Mouse (Mus musculus): ENCODE measurements around the gene Slc22a15. TPM values are rescaled to one million over a fixed set of nuclear protein-coding genes. Genes with fewer than 3 reads are reported as not detected.

Slc22a15 gene
- polyA plus RNA-seq (2016; fragmentation: Nextera tagmentation; extraction: Ambion mirVana): 8.9 and 10.4 TPM in 2 replicates

DNA sequence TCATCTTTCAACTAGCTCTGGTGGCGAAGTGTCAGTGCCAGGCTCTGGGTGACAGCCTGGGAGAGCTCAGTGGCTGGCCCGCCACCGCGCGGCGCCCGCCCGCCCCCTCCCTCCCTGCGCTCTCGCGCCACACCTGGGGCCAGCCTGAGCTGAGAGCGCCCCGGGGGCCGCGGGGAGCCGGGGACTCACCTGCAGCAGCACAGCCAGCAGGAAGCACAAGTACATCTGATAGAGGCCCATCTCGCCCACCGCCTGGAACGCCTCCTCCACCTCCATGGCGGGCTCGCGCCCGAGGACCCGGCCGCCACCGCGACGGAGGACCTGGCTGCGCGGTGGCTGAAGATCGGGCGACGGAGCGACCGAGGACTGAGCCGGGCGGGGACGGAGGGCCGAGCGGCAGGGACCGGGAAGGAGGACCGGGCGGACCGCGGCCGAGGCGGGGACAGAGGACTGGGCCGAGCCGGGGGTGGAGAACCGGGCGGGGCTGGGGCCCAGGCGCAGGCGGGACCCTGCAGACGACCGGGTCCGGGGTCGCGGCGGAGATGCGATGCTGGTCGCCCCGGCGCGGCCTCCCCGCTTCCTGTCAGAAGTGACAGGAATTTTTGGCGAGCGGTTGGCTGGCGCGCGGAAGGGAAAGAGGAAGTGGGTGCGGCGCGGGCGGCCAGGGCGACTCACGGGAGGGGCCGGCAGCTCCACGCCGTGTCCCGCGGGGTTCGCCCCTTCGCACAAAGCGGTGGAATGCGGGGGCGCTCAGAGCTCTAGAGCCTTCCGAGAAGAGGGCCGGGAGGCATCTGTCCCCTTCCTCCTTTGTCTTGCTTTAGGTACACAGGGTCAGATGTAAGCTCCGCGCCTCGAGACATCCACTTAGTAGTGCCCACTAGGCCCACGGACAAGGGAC is at the start of gene Slc22a15:
TSS of gene Slc22a15 (minus strand) at position 611 of the 898 bp plus-strand sequence.
- H3K4me3 ChIP-seq: peak within 1 kb of the TSS; percentile 82
- H3K9ac ChIP-seq: peak within 1 kb of the TSS; percentile 96
- no peaks in the 10 kb centered on the region for H3K9me3 ChIP-seq
- peaks cover 25% of the 10 kb centered on the region for H3K4me1 ChIP-seq
- 1% methylated on average over 91 of the region's 92 CpGs for WGBS
- peak; percentile 89 for ATAC-seq (ENCODE audit: low FRiP score, low read depth)
- H3K27ac ChIP-seq: peak within 1 kb of the TSS; percentile 90
- no peaks in the 10 kb centered on the region for H3K27me3 ChIP-seq (replicated peaks)
- peak within 1 kb of the TSS; percentile 81 for H3K4me2 ChIP-seq (replicated peaks)
- no peaks in the 10 kb centered on the region for H3K36me3 ChIP-seq

GRCm38 (mm10) chr3:101966825-101967558 is 42.7 kb upstream of the Slc22a15 start:
- no peaks in the 10 kb centered on the region for H3K36me3 ChIP-seq
- no peak overlapping the region for H3K4me3 ChIP-seq
- H3K4me2 ChIP-seq (replicated peaks): no peak overlapping the region
- H3K9ac ChIP-seq: no peak overlapping the region
- H3K27ac ChIP-seq: peak overlapping the region; percentile 74
- WGBS: 0% methylated on average over 3 of the region's 3 CpGs
- no peaks in the 10 kb centered on the region for H3K9me3 ChIP-seq
- peaks cover 23% of the 10 kb centered on the region for H3K4me1 ChIP-seq
- peak; percentile 83 for ATAC-seq (ENCODE audit: low FRiP score, low read depth)
- H3K27me3 ChIP-seq (replicated peaks): no peaks in the 10 kb centered on the region

DNA sequence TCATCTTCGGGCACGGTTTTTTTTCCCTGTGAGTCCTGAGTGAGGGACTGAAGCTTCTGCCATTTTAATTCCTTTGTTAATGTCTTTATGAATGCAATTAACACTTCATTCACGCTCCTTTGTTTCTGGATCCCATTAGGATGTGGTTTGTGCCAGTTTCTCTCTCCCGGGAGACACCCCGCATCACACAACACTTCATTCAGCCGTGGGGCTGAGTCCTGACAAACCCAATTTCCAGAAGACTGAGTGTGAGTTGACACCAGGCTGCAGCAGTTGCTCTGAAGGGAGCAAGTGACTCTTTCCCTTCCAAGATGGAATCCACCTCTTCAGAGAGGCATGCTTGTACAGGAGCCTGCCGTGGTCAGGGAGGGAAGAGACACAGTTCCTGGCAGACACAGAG is 40.1 kb upstream of the Slc22a15 start:
- no peak for ATAC-seq (ENCODE audit: low FRiP score, low read depth)
- no peaks in the 10 kb centered on the region for H3K36me3 ChIP-seq
- H3K4me2 ChIP-seq (replicated peaks): no peak overlapping the region
- no peaks in the 10 kb centered on the region for H3K27me3 ChIP-seq (replicated peaks)
- H3K9me3 ChIP-seq: no peaks in the 10 kb centered on the region
- H3K27ac ChIP-seq: no peak overlapping the region
- no peak overlapping the region for H3K9ac ChIP-seq
- peaks cover 23% of the 10 kb centered on the region for H3K4me1 ChIP-seq
- 26% methylated on average over 7 of the region's 7 CpGs for WGBS
- no peak overlapping the region for H3K4me3 ChIP-seq

DNA sequence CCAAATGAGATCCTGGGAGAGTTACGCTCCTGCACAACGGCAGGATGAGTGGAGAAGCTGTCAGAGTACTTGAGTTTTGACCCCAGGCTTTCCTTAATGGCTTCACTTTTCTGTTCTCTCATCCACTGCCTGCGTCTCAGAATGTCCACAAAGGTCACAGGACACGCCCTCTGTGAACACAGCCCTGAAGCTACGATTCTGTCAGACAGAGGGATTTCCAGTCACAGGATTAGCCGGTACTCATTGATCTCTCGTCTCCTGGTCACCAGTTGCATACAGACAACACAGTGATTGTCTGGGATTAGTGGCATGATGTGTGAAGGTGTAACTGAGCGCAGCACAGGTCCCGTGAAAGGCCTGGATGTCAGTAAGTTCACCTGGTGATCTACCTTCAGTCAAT is 39.2 kb upstream of the Slc22a15 start:
- Histone ChIP-seq H3K9ac (no peak overlapping the region), H3K27ac (no peak overlapping the region), H3K36me3 (no peaks in the 10 kb centered on the region), H3K9me3 (no peaks in the 10 kb centered on the region), H3K4me3 (no peak overlapping the region), H3K27me3 (replicated peaks) (no peaks in the 10 kb centered on the region), H3K4me2 (replicated peaks) (no peak overlapping the region), H3K4me1 (peaks cover 23% of the 10 kb centered on the region)
- WGBS: 27% methylated on average over 9 of the region's 9 CpGs
- ATAC-seq (ENCODE audit: low FRiP score, low read depth): no peak

DNA sequence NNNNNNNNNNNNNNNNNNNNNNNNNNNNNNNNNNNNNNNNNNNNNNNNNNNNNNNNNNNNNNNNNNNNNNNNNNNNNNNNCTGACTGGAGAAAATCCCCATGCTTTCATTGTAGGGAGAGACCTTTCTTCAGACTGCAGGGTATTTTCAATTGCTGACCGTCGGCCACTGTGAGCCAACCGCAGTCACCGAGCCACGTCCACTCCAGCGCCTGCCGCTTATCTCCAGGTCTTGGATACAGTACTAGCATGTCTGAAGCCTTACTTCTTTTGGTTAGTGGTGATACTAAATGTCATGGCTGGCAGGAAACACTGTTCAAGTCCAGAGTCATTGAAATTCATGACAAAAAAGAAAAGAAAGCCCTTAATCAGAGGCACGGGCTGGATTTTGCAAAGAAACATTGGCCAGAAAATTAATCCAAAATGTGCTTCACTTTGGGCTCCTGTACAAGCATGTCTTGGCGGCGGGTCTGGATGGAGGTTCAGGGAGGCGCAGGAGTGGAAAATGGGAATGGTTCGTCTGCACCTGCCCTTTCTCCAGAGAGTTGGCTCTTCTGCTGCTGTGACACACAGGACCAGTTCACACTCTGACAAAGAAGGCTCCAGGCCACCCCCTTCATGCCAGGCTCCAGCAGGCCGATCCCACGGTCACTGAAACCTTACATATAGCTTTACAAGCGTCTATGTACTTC is 37.0 kb upstream of the Slc22a15 start:
- Histone ChIP-seq H3K4me1 (peaks cover 11% of the 10 kb centered on the region), H3K36me3 (no peaks in the 10 kb centered on the region), H3K4me3 (no peak overlapping the region), H3K9ac (no peak overlapping the region), H3K27ac (no peak overlapping the region), H3K9me3 (no peaks in the 10 kb centered on the region), H3K27me3 (replicated peaks) (no peaks in the 10 kb centered on the region), H3K4me2 (replicated peaks) (no peak overlapping the region)
- WGBS: 85% methylated on average over 15 of the region's 15 CpGs
- ATAC-seq (ENCODE audit: low FRiP score, low read depth): no peak

DNA sequence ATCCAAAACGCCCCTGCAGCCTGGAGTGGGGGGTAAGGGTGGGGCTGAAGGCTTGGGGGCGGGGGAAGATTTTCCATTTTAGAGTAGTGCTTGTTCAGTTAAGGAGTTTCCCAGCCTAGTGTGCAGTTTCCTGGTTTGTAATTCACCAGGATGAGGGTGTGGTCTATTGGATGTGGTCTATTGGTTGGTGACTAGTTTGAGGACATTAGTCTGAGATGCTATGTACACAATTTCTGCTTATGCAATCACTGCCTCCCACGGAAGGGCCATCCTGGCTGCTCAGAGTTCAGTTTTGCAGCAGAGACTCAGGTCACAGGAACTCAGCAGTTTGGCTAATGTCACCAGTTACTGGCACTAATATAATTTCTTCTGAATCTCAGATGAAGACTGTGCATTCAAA is 33.8 kb upstream of the Slc22a15 start:
- no peak overlapping the region for H3K9ac ChIP-seq
- no peak for ATAC-seq (ENCODE audit: low FRiP score, low read depth)
- 76% methylated on average over 3 of the region's 3 CpGs for WGBS
- H3K4me2 ChIP-seq (replicated peaks): no peak overlapping the region
- no peak overlapping the region for H3K27ac ChIP-seq
- H3K4me1 ChIP-seq: no peaks in the 10 kb centered on the region
- H3K9me3 ChIP-seq: no peaks in the 10 kb centered on the region
- no peaks in the 10 kb centered on the region for H3K27me3 ChIP-seq (replicated peaks)
- no peaks in the 10 kb centered on the region for H3K36me3 ChIP-seq
- no peak overlapping the region for H3K4me3 ChIP-seq

DNA sequence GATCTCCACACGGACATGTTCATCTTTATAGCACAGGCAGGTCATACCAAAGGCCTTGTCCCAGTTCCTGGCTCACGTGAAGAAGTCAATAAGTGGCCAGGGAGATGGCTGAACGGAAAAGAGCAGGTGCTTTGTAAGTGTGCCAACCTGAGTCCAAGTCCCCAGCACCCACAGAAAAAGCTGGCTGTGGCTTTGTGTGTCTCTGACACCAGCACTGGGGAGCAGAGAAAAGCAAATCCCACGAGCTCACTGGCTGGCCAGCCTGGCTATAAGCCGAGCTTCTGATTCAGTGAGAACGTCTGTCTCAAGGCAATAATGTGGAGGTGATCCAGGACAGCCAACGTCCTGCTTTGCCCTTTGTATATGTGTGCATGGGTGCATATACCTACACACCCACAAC is 29.3 kb upstream of the Slc22a15 start:
- Histone ChIP-seq H3K4me3 (no peak overlapping the region), H3K4me1 (0 out of 2 replicates have a peak, but pooled peaks cover 5% of the 10 kb centered on the region), H3K9ac (no peak overlapping the region), H3K27me3 (replicated peaks) (no peaks in the 10 kb centered on the region), H3K36me3 (no peaks in the 10 kb centered on the region), H3K4me2 (replicated peaks) (no peak overlapping the region), H3K27ac (no peak overlapping the region), H3K9me3 (no peaks in the 10 kb centered on the region)
- no peak for ATAC-seq (ENCODE audit: low FRiP score, low read depth)
- WGBS: 84% methylated on average over 7 of the region's 7 CpGs

- no peak overlapping the region for H3K4me3 ChIP-seq
- H3K9me3 ChIP-seq: no peaks in the 10 kb centered on the region
- H3K27ac ChIP-seq: no peak overlapping the region
- H3K27me3 ChIP-seq (replicated peaks): no peaks in the 10 kb centered on the region
- 88% methylated on average over 2 of the region's 2 CpGs for WGBS
- H3K4me2 ChIP-seq (replicated peaks): no peak overlapping the region
- no peak overlapping the region for H3K9ac ChIP-seq
- no peaks in the 10 kb centered on the region for H3K36me3 ChIP-seq
- ATAC-seq (ENCODE audit: low FRiP score, low read depth): no peak
- H3K4me1 ChIP-seq: 0 out of 2 replicates have a peak, but pooled peaks cover 5% of the 10 kb centered on the region
Measured at GRCm38 (mm10) chr3:101952577-101952976, 28.3 kb upstream of the Slc22a15 start.

DNA sequence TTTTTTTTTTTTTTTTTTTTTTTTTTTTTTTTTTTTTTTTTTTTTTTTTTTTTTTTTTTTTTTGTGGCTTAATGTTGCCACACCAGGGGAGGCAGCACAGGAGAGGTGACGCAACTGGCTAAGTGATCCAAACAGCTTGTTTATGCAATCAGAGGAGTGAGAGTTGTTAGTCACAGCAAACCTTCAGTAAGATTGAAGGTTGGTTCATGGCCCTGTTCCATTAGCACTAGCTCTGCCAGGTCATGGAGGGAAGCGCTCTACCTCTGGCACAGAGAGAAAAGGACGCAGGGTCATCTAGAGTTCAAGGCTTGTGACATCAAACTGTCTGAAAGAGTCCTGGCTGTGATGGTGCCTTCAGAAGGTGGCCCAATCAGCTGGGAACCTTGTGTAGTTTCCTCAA is 24.3 kb upstream of the Slc22a15 start:
- 65% methylated on average over 3 of the region's 3 CpGs for WGBS
- ATAC-seq (ENCODE audit: low FRiP score, low read depth): no peak
- H3K4me1 ChIP-seq: 0 out of 2 replicates have a peak, but pooled peaks cover 5% of the 10 kb centered on the region
- H3K27me3 ChIP-seq (replicated peaks): no peaks in the 10 kb centered on the region
- H3K36me3 ChIP-seq: no peaks in the 10 kb centered on the region
- no peak overlapping the region for H3K4me2 ChIP-seq (replicated peaks)
- no peak overlapping the region for H3K27ac ChIP-seq
- no peaks in the 10 kb centered on the region for H3K9me3 ChIP-seq
- no peak overlapping the region for H3K4me3 ChIP-seq
- no peak overlapping the region for H3K9ac ChIP-seq

DNA sequence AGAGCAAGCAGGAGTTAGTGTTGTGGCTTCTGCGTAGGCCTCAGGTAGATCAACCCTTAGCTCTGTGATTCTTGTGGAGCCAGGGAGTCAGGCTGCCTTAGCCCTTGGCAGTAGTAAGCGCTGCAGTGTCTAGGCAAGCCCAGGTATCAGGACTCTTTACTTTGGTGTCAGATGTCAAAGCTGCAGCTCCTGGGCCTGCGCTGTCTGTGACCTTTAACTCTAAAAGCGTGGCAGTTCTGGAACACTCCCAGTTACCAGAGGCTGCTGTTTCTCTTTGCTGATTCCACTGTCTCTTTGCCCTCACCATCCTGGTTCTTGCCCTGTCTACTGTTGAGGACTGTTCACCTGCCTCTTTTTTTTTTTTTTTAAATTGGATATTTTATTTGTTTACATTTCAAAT is 23.0 kb upstream of the Slc22a15 start:
- H3K4me3 ChIP-seq: no peak overlapping the region
- WGBS: 79% methylated on average over 4 of the region's 4 CpGs
- H3K4me2 ChIP-seq (replicated peaks): no peak overlapping the region
- no peaks in the 10 kb centered on the region for H3K36me3 ChIP-seq
- no peak overlapping the region for H3K9ac ChIP-seq
- H3K27ac ChIP-seq: no peak overlapping the region
- ATAC-seq (ENCODE audit: low FRiP score, low read depth): no peak
- H3K27me3 ChIP-seq (replicated peaks): no peaks in the 10 kb centered on the region
- H3K4me1 ChIP-seq: 0 out of 2 replicates have a peak, but pooled peaks cover 5% of the 10 kb centered on the region
- no peaks in the 10 kb centered on the region for H3K9me3 ChIP-seq

DNA sequence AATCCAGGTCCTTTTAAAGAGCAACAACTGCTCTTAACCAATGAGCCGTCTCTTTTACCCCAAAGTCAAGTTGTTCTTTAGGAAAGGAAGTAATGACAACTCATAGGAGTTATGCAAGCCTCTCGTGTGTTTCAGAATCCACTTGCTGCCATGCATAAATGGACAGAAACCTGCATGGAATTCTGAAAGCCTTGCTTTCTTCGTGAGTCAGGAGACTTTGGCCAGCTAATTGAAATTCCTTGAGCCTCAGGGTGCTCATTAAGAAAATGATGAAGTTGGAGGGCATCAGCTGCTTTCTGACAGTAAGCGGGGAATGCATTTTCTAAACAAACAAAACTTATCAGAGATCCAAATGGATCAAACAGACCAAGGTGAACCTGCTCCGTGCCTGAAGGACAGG is 21.0 kb upstream of the Slc22a15 start:
- no peak for ATAC-seq (ENCODE audit: low FRiP score, low read depth)
- H3K4me3 ChIP-seq: no peak overlapping the region
- H3K4me2 ChIP-seq (replicated peaks): no peak overlapping the region
- no peak overlapping the region for H3K27ac ChIP-seq
- H3K9me3 ChIP-seq: no peaks in the 10 kb centered on the region
- no peaks in the 10 kb centered on the region for H3K4me1 ChIP-seq
- H3K9ac ChIP-seq: no peak overlapping the region
- no peaks in the 10 kb centered on the region for H3K36me3 ChIP-seq
- 82% methylated on average over 5 of the region's 5 CpGs for WGBS
- no peaks in the 10 kb centered on the region for H3K27me3 ChIP-seq (replicated peaks)

DNA sequence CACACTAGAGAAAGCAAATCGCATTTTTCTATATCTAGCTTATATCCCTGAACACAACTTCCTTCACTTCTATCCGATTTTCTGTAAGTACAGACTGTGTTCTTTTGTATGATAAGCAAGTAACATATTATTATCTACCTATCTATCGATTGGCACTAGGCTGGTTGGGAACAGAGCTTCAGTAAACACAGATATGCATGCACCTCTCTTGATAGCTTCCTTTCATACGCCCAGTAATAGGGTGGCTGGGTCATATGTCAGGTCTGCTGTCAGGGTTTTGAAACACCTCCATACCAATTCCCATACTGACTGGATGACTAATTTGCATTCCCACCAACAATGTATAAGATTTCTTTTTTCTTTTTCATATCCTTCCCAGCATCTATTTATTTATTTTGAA is 16.2 kb upstream of the Slc22a15 start:
- H3K27ac ChIP-seq: no peak overlapping the region
- no peak overlapping the region for H3K4me3 ChIP-seq
- H3K27me3 ChIP-seq (replicated peaks): 0 out of 2 replicates have a peak, but pooled peaks cover 2% of the 10 kb centered on the region
- H3K4me1 ChIP-seq: no peaks in the 10 kb centered on the region
- H3K4me2 ChIP-seq (replicated peaks): no peak overlapping the region
- H3K36me3 ChIP-seq: no peaks in the 10 kb centered on the region
- ATAC-seq (ENCODE audit: low FRiP score, low read depth): no peak
- H3K9me3 ChIP-seq: no peaks in the 10 kb centered on the region
- WGBS: 88% methylated on average over 4 of the region's 4 CpGs
- H3K9ac ChIP-seq: no peak overlapping the region

Data from neural tube, embryonic 12.5 days (tissue).